Mouse (Mus musculus): ENCODE data around the gene Gcnt4.

GRCm38 (mm10) chr13:96943571-96943970 is 19.1 kb downstream of the Gcnt4 start:
- TF ChIP-seq POLR2A (IDR thresholded peaks at IDR 0.05; ENCODE audit: control insufficient read depth, extremely low read depth, insufficient read depth, low read length, poor library complexity) (no peak), CTCF (IDR thresholded peaks at IDR 0.05; ENCODE audit: borderline replicate concordance, control insufficient read depth, extremely low read depth, insufficient read depth, low read length, poor library complexity) (no peak)

Data from thymus, adult 2 months (tissue).